Mouse (Mus musculus): ENCODE measurements around the gene Ubtd2.

DNA sequence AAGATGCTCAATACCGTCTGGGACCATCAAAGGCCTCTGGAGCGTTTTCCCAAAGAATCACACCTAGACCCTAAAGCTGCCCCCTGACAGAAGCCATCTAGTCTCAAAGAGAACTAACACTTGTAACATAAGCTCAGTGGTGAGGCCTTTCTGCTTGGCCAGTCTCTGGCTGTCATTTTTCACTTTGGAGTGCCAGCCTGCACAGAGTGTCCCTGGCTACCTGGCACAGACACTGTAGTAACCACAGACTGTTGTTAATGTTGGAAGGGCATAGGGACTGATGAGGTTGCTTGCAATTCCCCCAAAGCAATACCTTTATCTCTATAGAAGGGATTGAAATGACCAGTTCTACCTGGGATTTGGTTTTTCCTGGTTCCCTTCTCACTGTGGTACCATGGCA, 66.1 kb downstream of the Ubtd2 start:
- TF ChIP-seq CTCF (IDR thresholded peaks at IDR 0.05; ENCODE audit: extremely low read depth, insufficient read length, insufficient replicate concordance, low read depth, low read length) (no peak), POLR2A (IDR thresholded peaks at IDR 0.05; ENCODE audit: low read depth, low read length) (no peak)

Data from small intestine, adult 2 months (tissue).